Mouse (Mus musculus) E14TG2a.4 (cell line): Measurements from ENCODE around the gene Smc4.

ENCODE experiments used
- CTCF ChIP-seq: conservative IDR thresholded peaks from 2 replicates; pipeline ENCODE4 v1.5.1; 2014; ENCODE audit warnings: low read length
- NANOG ChIP-seq: IDR thresholded peaks from 2 replicates; pipeline ENCODE4 v1.6.1; 2014; ENCODE audit warnings: borderline replicate concordance, low read length, mixed read lengths
- POU5F1 ChIP-seq: IDR thresholded peaks from 2 replicates; pipeline ENCODE4 v1.6.1; 2014; ENCODE audit warnings: low read length, borderline replicate concordance

DNA sequence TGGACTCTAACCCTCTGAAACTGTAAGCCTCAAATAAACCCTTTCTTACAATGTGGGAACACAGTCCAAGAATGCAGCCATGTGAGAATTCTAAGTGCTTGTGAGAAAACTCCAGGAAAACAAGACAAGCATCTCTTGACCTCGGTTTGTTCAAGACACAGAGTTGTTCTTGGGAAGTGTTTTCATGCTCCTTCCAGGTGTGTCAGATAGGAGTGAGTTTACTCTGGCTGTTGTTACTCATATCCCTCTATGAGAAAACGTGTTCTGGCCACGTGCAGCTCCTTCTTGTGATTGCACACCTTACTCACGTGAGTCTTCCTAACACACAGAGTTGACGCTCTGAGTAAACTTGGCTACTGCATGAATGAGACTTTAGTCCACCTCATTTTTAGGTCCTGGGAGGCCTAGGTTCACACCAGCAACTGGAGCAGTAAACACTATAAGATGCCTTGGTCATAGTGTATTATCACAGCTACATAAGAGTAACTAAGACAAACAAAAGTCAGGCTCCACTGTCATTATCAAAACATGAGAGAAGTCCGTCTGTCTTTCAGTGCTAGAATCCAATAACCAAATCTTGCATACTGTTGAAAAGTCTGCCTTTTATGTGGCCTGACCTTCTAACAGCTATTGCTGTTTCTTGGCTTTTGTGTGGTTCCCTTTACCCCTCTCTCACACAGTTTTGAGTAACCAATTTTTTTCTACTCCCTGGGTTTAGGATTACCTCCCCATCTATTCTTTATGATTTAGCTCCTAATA is 37.8 kb upstream of the Smc4 start:
- no peak for TF ChIP-seq CTCF
- no peak for TF ChIP-seq POU5F1
- TF ChIP-seq NANOG: no peak
